Mouse (Mus musculus) thymus, adult 2 months (tissue): ENCODE results near the gene Klf13. TPM values are rescaled to one million over a fixed set of nuclear protein-coding genes. Genes with fewer than 3 reads are reported as not detected.

Experiments used
- DNase-seq: peaks from one replicate; pipeline ENCODE4 v3.0.0; 2021
- H3K27ac ChIP-seq: fragments of 200-500 bp; 2 replicates; pipeline ENCODE4 v1.5.1; 2012; ENCODE audit warnings: low read length, control low read depth; ENCODE audit not compliant: control insufficient read depth, insufficient read depth
- H3K27me3 ChIP-seq: fragments of 200-500 bp; 2 replicates; pipeline ENCODE4 v1.6.1; 2012; ENCODE audit warnings: mild to moderate bottlenecking, low read length, moderate library complexity, mixed read lengths; ENCODE audit not compliant: control insufficient read depth, insufficient read depth
- H3K36me3 ChIP-seq: fragments of 200-500 bp; 2 replicates; pipeline ENCODE4 v1.6.1; 2012; ENCODE audit warnings: mild to moderate bottlenecking, low read length, moderate library complexity; ENCODE audit not compliant: control insufficient read depth, insufficient read depth
- H3K4me1 ChIP-seq: fragments of 200-500 bp; replicated peaks from 2 replicates; pipeline ENCODE4 v1.6.1; 2012; ENCODE audit warnings: low read length; ENCODE audit not compliant: control insufficient read depth, insufficient read depth
- H3K4me3 ChIP-seq: fragments of 200-500 bp; 2 replicates; pipeline ENCODE4 v1.5.1; 2012; ENCODE audit warnings: mild to moderate bottlenecking, low read length, control low read depth, moderate library complexity; ENCODE audit not compliant: control insufficient read depth, insufficient read depth
- CTCF ChIP-seq: fragments of 200-500 bp; IDR thresholded peaks from 2 replicates; pipeline ENCODE4 v1.5.1; 2012; ENCODE audit warnings: mild to moderate bottlenecking, control low read depth, low read length, moderate library complexity, borderline replicate concordance; ENCODE audit not compliant: control insufficient read depth, poor library complexity, insufficient read depth; ENCODE audit errors: extremely low read depth
- POLR2A ChIP-seq: fragments of 200-500 bp; IDR thresholded peaks from 2 replicates; pipeline ENCODE4 v1.6.1; 2012; ENCODE audit warnings: mild to moderate bottlenecking, low read length, control low read depth, moderate library complexity; ENCODE audit not compliant: control insufficient read depth, poor library complexity, insufficient read depth; ENCODE audit errors: extremely low read depth
- WGBS: fragments of 180-500 bp; shearing (Covaris S2); methylation state at CpG from one replicate; pipeline ENCODE4 v1.1.7; 2018; 5-methylcytosine and 5-hydroxymethylcytosine counted together
- polyA plus RNA-seq: library from polyadenylated mRNA; depleted of rRNA; stranded (reverse); fragments of >200 nt; gene quantifications from 2 replicates; pipeline ENCODE4 v1.2.3, GENCODE M21; 2012

The Klf13 gene
- polyA plus RNA-seq, 1 experiment, result 172 TPM

DNA sequence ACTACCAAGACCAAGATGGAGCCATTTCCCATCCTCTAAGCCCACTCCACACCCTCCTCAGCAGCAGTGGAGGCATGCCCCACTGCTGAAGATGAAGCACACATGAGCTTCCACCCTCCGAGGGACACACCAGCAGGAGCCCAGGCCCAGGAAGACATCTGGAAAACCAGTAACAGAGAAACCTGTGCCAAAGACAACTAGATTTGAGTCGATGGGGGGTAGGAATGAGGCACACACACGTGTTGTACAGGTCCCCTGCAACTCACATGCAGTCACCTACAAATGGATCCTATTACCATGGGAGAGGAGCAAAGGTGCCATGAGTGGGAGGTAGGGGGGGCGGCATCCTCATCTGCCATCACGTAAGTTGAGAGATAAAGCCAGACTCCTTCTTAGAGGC is 28.5 kb downstream of the Klf13 start:
- TF ChIP-seq CTCF, result no peak
- no peak for TF ChIP-seq POLR2A
- peak overlapping the region; percentile 3; the same call in 1 of the 2 replicates for H3K27ac ChIP-seq
- H3K36me3 ChIP-seq, result no peaks in the 10 kb centered on the region
- no peak overlapping the region for H3K4me3 ChIP-seq
- H3K4me1 ChIP-seq, result peaks cover 70% of the 10 kb centered on the region
- no peak for DNase-seq
- 70% methylated on average over 5 of the region's 5 CpGs for WGBS
- no peaks in the 10 kb centered on the region for H3K27me3 ChIP-seq

DNA sequence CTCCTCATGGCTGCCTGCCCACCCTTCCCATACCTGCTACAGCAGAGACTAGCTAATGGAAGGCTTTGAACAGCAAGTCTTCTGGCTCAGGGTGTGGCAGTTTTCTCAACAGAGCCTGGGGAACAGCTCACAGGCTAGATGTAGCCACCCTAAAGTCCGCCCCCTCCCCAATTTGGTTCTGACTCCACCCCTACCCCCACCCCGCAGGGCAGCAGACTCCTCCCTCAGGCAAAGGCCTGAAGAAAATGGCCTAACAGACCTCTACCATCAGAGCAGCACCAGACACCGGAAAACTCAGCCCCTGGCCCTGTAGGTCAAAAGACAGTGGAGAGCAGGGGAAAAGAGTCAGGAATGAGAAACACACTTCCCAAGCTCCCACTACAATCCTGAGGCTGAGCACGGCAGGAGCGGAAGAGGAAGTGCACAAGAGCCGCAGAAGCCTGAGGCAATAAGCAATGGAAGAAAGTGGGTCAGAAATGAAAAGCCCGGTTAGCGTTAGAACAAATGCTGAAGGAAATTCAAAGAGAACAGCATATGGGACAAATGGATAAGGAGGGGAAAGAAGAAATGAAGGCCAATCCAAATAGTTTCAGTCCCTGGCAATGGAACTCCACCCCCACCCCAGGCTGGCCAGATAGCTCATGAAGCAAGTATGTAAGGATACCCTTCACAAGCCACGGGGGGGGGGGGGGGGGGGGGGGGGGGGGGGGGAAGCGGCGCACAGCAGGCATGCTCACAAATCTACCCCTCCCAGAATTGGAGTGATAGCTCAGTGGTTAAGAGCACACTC is 30.0 kb downstream of the Klf13 start:
- DNase-seq, result no peak
- no peaks in the 10 kb centered on the region for H3K36me3 ChIP-seq
- TF ChIP-seq CTCF (no peak), POLR2A (no peak)
- WGBS, result 75% methylated on average over 11 of the region's 11 CpGs
- H3K4me3 ChIP-seq, result no peak overlapping the region
- no peak overlapping the region; the same call in 1 of the 2 replicates for H3K27ac ChIP-seq
- peaks cover 67% of the 10 kb centered on the region for H3K4me1 ChIP-seq
- no peaks in the 10 kb centered on the region for H3K27me3 ChIP-seq

DNA sequence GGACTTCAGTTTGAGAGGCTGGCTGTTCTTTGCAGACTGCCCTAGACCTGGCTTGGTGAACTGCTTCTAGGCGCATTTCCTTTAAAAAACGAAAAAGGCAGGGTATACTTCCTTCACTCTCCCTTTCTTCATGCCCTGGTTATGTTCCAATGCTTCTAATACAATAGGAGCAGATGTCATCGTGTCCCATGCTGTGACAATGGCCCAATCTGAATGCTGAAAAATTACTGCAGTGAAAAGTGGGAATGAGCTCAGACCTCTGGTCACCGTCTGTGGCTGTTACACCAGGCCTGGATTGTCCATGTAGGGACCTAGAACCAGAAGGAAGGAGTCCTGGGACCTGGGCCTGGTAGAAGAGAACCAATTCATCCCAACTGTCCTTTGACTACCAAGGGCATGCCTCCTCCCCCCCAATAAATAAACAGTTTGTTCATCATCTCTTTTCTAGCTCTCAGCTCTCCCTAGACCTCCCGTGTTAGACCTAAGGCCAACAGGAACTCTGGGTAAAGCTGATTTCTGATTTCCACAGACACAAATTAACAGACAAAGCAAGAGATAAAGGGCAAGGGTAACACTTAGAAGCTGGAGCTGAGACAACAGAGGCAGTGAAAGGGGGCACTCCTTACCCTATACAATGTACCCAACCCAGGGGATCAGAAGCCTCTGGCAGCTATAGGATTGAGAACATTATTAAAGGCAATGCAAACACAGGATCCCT is 30.8 kb downstream of the Klf13 start:
- no peak overlapping the region for H3K27ac ChIP-seq
- H3K4me1 ChIP-seq, result peaks cover 67% of the 10 kb centered on the region
- no peak for TF ChIP-seq CTCF
- no peak for TF ChIP-seq POLR2A
- no peaks in the 10 kb centered on the region for H3K27me3 ChIP-seq
- no peak for DNase-seq
- no peak overlapping the region for H3K4me3 ChIP-seq
- H3K36me3 ChIP-seq, result no peaks in the 10 kb centered on the region
- 90% methylated on average over 5 of the region's 5 CpGs for WGBS

DNA sequence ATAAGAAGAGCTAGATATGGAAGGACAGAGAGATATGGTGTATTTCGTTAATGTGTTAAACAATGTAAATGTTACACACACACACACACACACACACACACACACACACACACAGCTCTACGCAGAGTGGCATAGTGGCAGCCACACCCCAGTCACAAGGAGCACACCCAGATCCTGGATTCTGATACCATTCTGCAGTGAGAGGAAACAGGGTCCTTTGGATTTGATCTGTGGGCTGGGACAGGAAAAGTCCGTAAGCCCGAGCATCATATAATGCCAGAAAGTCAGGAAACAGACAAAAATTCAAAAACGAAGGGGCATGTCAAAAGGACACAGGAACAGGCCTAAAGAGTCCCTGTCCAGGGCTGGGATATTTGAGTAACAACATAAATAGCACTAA is 33.1 kb downstream of the Klf13 start:
- 75% methylated on average over 5 of the region's 5 CpGs for WGBS
- H3K36me3 ChIP-seq, result no peaks in the 10 kb centered on the region
- TF ChIP-seq POLR2A (no peak), CTCF (no peak)
- H3K4me1 ChIP-seq, result peaks cover 69% of the 10 kb centered on the region
- H3K27me3 ChIP-seq, result no peaks in the 10 kb centered on the region
- no peak for DNase-seq
- no peak overlapping the region for H3K4me3 ChIP-seq
- H3K27ac ChIP-seq, result peak overlapping the region; percentile 38; the same call in 1 of the 2 replicates

DNA sequence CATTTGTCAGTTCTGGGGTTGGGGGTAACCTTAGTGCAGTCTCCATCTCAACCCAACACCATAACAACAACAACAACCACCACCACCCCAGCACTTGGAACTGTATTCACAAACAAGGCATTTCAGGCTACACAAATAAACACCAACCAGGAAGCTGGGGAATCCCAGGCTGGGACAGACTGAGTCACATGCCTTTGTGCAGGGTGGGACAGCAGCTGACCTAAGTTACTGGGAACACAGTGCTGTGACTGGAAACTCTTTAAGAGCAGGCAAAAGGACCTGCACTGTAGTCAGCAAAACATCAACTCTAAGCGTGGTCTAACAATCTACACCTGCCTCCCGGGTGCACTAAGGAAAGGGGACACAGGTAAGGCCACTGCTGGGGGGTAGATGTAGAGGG is 33.5 kb downstream of the Klf13 start:
- TF ChIP-seq CTCF (no peak), POLR2A (no peak)

DNA sequence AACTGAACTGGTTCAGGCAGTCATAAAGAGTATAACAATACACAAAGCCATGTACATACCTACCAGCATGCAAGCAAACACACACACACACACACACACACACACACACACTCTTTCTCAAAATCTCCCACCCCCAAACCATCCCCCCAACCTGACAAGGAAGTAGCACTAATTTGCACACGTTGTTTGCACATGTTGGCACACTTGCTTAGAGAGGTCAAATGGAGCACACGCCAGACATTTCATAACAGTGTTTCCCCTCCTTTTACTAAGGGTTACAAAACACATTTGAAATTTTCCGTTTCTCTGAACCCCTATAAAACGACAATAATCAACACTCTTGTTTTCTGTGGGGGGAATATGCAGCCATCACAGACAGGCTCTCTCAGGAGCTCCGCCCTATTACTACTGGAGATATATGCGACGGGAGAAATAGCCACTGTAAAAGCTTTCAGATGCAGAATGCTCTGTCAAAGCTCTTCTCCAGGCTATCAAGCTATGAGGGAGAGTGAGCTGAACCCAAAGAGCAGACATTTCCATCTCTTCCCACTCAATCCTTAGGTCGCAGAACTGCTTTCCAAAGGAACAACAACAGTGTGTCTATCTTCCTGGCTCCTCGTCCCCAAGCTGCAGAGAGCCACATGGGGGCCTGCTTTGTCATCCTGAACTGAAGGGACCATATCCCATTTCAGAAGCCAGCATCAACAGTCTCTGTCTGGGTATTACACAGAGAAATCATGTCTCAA is 34.9 kb downstream of the Klf13 start:
- no peak overlapping the region for H3K27ac ChIP-seq
- H3K4me1 ChIP-seq, result peaks cover 70% of the 10 kb centered on the region
- no peak overlapping the region for H3K4me3 ChIP-seq
- WGBS, result 77% methylated on average over 9 of the region's 9 CpGs
- no peak for DNase-seq
- no peaks in the 10 kb centered on the region for H3K36me3 ChIP-seq
- H3K27me3 ChIP-seq, result no peaks in the 10 kb centered on the region
- TF ChIP-seq CTCF (no peak), POLR2A (no peak)

More for the DNA sequence above, 33.5 kb downstream of the Klf13 start:
- Histone ChIP-seq H3K4me1 (peaks cover 70% of the 10 kb centered on the region), H3K36me3 (no peaks in the 10 kb centered on the region), H3K27me3 (no peaks in the 10 kb centered on the region), H3K27ac (peak overlapping the region; percentile 38; the same call in 1 of the 2 replicates), H3K4me3 (no peak overlapping the region)
- DNase-seq, result no peak
- WGBS, result 77% methylated on average over 2 of the region's 2 CpGs
